Mouse (Mus musculus): Measurements from ENCODE around the gene Khsrp.

The Khsrp gene

GRCm38 (mm10) chr17:57031661-57032420 is 519 bp upstream of the Khsrp start:
- DNase-seq (ENCODE audit: low spot score in 2 of 2): peak; percentile 100

DNA sequence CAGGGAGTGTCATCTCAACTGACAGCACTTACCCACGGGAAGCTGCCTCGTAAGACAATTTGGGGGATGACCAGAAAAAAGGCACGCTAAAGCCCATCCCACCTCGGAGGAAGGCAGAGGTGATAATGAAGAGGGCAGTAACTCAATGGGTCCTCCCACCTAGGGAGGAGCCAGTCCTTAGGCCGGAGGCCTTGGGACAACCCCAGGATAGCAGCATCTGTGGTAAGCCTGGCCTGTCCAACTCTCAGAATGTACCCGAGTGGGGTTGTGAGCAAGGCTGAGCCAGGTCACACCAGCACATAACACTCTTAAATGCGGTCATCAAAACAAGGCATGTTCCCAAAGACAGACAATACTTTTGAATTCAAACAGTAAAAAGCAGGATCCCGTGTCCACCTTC is 1.6 kb downstream of the Khsrp start:
- no peak for DNase-seq (ENCODE audit: low spot score in 2 of 2)

GRCm38 (mm10) chr17:57027471-57027870 is 3.9 kb downstream of the Khsrp start:
- DNase-seq (ENCODE audit: low spot score in 2 of 2): no peak

GRCm38 (mm10) chr17:57020960-57021359 is 10.4 kb downstream of the Khsrp start:
- no peak for DNase-seq (ENCODE audit: low spot score in 2 of 2)

DNA sequence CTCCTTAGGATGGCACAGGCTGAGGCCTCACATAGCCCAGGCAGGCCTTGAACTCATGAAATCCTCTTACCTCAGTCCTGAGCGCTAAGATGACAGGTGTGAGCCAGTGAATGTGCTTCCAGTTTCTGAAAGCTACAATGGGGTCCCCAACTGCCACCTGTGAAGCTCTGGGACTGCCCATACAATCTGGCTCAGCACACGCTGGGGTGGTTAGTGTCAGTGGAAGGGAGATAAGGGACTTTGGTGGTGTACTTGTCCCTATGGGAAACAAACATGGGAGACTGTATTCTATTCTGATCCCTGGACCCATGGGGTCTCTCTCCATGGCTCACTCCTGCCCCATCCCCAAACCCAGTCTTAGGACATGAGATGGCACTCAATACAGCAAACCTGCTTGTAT is 11.6 kb downstream of the Khsrp start:
- no peak for DNase-seq (ENCODE audit: low spot score in 2 of 2)

- DNase-seq (ENCODE audit: low spot score in 2 of 2): no peak
These were observed 19.0 kb downstream of the Khsrp start for GRCm38 (mm10) chr17:57012245-57012795.

- DNase-seq (ENCODE audit: low spot score in 2 of 2): peak; percentile 94
These were observed 19.8 kb downstream of the Khsrp start, which contains the start of the genes Gtf2f1 and Gm17949 for GRCm38 (mm10) chr17:57011236-57012141. Gene Gtf2f1 (minus strand): TSS chr17:57011288. Gene Gm17949 (plus strand): TSS chr17:57011469.

DNA sequence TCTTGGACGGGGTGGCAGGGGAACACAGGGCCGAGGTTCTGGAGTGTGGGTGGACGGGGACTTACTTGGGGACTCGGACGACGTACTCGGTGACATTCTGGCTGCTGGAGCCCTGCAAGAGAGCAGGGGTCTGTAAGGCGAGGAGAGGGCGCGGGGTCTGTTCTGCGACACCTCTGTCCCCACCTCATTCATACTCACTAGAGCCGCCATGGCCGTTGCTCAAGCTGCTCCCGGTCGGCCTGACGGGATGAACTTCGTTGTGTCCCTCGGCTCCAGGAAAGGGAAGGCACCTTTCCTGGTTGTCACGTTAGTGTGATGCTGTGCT is 20.4 kb downstream of the Khsrp start:
- DNase-seq (ENCODE audit: low spot score in 2 of 2): no peak

- no peak for DNase-seq (ENCODE audit: low spot score in 2 of 2)
These were observed 24.0 kb downstream of the Khsrp start for GRCm38 (mm10) chr17:57007137-57007905.

DNA sequence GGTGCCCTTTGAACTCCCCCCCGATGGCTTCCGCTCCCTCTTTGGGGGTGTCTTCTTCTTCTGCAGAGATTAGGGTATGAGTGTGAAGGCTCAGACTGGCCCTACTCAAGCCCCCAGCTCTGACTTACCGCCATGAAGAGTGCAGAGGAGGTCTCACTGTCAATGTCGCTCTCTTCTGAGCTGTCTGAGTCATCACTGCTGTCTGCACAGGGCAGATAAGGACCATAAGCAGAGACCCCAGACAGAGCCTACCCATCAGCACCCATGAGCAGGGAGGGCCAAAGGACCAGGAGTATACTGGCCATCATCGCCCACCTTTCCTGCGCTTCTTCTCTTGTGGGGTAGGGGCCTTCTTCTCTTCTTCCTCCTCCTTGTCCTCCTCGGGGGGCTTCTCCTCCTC is 27.3 kb downstream of the Khsrp start:
- no peak for DNase-seq (ENCODE audit: low spot score in 2 of 2)

- DNase-seq (ENCODE audit: low spot score in 2 of 2): no peak
These were observed 30.1 kb downstream of the Khsrp start for GRCm38 (mm10) chr17:57001228-57001627.

GRCm38 (mm10) chr17:56999968-57000609 is 31.2 kb downstream of the Khsrp start, which contains the start of gene Pspn:
Gene Pspn (minus strand): TSS chr17:57000018.
- no peak for DNase-seq (ENCODE audit: low spot score in 2 of 2)

DNA sequence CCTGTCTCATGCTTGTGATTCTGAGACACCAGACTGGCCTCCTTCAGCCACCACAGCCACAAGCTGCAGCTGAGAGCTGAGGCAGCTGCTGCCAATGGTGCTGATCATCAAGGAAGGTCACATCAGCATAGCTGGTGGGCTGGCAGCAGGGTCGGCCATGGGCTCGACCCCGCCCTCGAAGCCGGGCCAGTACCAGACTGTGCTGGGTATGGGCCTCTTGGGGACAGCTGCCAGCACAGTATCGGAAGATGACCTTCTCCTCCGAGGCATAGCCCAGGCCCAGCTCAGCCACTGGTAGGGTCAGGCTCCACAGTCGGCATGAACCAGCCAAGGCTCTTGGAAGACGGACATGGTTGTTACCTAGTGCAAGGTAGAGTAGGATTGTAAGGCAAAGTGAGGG is 31.9 kb downstream of the Khsrp start:
- no peak for DNase-seq (ENCODE audit: low spot score in 2 of 2)

DNA sequence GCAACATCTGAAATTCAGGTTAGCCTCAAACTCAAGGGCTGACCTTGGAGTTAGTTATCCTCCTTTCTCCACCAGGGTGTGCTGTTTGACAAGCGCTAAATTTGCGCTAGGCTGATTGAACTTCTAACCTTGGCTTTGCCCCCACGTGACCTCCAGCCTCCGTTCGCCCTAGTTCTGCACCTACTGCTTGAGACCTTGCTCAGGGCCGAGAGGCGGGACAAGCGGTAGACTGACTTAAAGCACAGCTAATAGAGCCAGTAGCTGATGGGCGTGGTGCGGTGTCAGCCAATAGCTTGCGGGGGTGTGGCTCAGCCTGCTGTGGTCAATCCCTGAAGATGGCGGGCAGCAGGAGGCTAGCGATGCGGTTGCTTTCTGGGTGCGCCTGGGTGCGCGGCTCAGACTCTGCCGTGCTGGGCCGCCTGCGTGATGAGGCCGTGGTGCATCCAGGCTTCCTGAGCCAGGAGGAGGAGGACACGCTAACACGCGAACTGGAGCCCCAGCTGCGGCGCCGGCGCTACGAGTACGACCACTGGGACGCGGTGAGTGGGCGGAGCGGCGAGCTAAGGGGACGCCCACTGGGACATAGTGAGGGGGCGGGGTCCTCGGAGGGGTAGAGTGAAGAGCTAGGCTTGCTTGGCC is 34.2 kb downstream of the Khsrp start, which contains the start of gene Alkbh7:
Alkbh7 (plus strand) TSS at position 311 of the 639 bp plus-strand sequence.
- peak; percentile 94 to 95 for DNase-seq (ENCODE audit: low spot score in 2 of 2)

- no peak for DNase-seq (ENCODE audit: low spot score in 2 of 2)
These were observed 34.8 kb downstream of the Khsrp start for GRCm38 (mm10) chr17:56996506-56996905.

DNA sequence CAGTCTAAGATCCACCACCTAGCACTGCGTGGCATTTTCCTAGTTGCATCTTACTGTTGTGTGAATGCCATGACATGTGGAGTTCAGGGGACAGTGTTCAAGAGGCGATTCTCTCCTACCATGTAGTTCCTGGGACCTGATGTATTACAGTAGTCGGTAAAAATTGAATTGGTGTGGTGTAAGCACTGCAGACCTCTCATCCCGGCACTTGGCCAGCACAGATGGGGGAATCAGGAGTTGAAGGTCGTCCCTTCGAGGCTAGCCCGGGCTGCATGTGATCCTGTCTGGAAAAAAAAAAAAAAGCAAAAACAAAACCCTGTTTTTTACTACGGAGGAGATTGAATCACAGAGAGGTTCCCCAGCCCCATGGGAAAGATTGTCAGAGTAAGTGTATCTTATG is 36.3 kb downstream of the Khsrp start:
- DNase-seq (ENCODE audit: low spot score in 2 of 2): no peak

DNA sequence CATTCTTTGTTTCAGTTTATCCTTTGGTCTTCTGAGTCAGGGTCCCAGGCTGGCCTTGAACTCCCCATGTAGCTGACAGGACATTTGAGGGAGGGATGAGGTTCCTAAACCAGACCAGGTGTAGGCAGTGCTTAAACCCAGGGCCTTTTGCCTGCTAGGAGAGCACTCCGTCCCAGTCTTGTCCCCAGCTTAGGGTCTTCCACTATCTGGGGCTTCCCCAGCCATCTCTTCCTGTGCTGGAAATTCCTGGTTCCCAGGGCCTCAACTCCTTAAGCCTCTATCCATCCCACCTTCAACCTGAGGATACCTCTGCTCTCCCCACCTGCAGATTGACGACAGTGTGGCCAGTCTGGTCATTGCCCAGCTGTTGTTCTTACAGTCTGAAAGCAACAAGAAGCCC is 40.4 kb downstream of the Khsrp start:
- peak in 1 of 2 experiments; percentile 4 for DNase-seq (ENCODE audit: low spot score in 2 of 2)

DNA sequence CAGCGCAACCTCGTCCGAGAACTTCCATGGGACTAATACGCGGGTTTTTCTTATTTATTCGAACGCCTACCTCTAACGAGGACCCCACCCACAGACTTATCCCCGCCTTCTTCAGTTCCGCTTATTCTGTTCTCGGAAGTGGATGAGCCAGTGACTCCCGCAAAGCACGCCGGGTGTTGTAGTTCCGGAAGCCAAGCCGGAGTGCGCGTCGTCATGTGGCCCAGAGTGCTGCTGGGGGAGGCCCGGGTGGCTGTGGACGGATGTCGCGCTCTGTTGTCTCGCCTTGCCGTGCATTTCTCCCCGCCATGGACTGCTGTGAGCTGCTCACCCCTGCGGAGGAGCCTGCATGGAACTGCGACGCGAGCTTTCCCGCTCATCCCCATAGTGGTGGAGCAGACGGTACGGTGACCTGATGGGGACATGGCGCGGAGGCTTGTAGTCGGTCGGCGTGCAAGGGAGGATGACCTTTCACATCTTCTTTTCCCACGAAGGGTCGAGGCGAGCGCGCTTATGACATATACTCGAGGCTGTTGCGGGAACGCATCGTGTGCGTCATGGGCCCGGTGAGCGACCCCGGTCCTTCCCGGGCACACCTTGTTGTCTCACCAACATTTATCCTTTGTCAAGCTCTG is 41.1 kb downstream of the Khsrp start, which contains the start of gene Clpp:
Clpp (plus strand) TSS at position 191 of the 632 bp plus-strand sequence.
- peak; percentile 90 to 93 for DNase-seq (ENCODE audit: low spot score in 2 of 2)

- peak; percentile 73 to 77 for DNase-seq (ENCODE audit: low spot score in 2 of 2)
These were observed 41.7 kb downstream of the Khsrp start for GRCm38 (mm10) chr17:56989467-56990114.

Measured in frontal cortex, postnatal 10 days (tissue).